Mouse (Mus musculus): Measurements from ENCODE around the gene Spns2. TPM values are rescaled to one million over a fixed set of nuclear protein-coding genes. Genes with fewer than 3 reads are reported as not detected.

The Spns2 gene
- polyA plus RNA-seq, 1 experiment from 2014 or later = 1.9 TPM

DNA sequence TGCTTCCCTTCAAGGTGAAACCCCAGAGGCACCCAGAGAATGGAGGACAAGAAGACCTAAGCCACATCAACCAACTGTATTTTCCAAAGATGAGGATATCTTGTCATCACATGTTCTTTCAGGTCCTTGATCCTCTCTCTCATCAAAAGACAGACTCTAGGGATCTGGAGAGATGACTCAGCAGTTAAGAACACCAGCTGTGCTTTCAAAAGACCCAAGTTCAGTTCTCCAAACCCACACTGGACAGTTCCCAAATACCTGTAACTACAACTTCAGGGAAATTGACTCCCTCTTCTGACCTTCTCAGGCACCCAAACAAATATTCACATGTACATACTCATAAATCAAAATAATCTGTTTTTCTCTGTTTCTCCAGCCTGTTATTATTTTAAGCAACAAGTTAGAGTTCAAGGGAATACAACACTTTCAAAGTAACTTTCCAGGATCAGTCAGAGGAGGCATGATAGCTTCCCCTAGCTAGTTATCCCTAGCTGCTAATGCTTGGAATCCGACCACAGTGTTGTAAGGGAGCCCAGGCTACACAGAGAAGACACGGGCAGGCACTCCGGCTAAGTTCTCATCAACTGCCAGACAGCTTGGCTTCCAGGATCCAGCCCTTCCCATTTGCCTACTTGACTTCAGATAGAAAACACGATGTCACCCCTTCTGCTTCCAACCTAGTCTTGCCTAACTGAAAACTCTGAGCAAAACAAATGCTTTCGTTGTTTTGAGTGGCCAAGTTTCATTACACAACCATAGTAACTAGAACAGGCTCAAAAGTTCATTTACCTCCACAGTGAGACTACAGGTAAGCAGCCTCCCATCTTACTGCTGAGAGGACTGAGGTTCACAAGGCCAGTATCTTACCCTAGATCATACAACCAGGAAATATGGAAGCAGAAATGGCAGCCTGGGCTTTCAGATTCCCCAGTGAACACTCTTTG, 32.2 kb upstream of the Spns2 start:
- H3K27me3 ChIP-seq (replicated peaks) = no peaks in the 10 kb centered on the region
- no peak overlapping the region for H3K4me3 ChIP-seq
- no peak overlapping the region for H3K27ac ChIP-seq (replicated peaks)
- H3K36me3 ChIP-seq = no peaks in the 10 kb centered on the region
- no peak overlapping the region for H3K9ac ChIP-seq
- WGBS = 64% methylated on average over 5 of the region's 5 CpGs
- no peaks in the 10 kb centered on the region for H3K9me3 ChIP-seq
- peaks cover 7% of the 10 kb centered on the region for H3K4me1 ChIP-seq
- no peak overlapping the region for H3K4me2 ChIP-seq
- ATAC-seq (ENCODE audit: extremely low read depth, insufficient number of reproducible peaks, low FRiP score, low TSS enrichment) = no peak

DNA sequence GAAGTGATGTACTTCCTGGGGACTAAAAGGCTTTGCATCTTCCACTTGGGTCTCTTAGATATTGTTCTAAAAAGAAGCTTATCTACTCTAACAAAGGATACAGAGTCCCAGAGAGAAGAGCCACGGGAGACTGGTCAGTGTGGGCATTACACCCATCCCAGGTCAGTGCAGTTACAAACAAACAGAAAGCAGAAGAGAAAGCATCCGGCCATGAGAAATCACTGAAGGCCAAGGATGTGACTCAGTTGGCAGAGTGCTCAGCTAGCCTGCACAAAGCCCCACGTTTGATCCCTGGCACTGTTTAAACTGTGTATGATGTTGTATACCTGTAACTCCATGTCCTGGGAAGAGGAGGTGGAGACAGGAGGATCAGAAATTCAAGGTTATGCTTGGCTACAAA, 30.2 kb upstream of the Spns2 start:
- ATAC-seq (ENCODE audit: extremely low read depth, insufficient number of reproducible peaks, low FRiP score, low TSS enrichment) = no peak
- H3K9ac ChIP-seq = no peak overlapping the region
- H3K4me3 ChIP-seq = no peak overlapping the region
- no peak overlapping the region for H3K27ac ChIP-seq (replicated peaks)
- no peaks in the 10 kb centered on the region for H3K27me3 ChIP-seq (replicated peaks)
- no peak overlapping the region for H3K4me2 ChIP-seq
- H3K36me3 ChIP-seq = no peaks in the 10 kb centered on the region
- no peaks in the 10 kb centered on the region for H3K9me3 ChIP-seq
- H3K4me1 ChIP-seq = peaks cover 7% of the 10 kb centered on the region
- 48% methylated on average over 3 of the region's 3 CpGs for WGBS

DNA sequence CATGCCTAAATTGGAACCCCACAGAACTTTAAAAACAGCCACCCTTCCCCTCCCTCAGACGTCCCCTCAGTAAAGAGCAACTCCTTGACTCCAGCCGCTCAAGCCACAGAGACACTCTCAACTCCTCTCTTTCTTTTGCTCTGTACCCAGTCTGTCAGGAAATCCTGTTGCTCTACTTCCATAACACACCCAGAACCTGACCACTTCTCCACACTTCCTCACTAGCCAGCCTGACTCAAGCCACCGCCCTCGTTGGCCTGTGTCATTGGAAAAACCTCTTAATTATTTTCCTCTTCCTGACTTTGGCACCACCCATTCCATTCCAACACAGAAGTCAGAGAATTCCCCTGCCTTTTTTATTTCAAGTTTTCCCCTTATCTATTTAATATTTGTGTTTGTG, 29.5 kb upstream of the Spns2 start:
- Histone ChIP-seq H3K9me3 (no peaks in the 10 kb centered on the region), H3K4me1 (peaks cover 7% of the 10 kb centered on the region), H3K27me3 (replicated peaks) (no peaks in the 10 kb centered on the region), H3K4me2 (no peak overlapping the region), H3K9ac (no peak overlapping the region), H3K36me3 (no peaks in the 10 kb centered on the region), H3K27ac (replicated peaks) (no peak overlapping the region), H3K4me3 (no peak overlapping the region)
- WGBS = 58% methylated on average over 4 of the region's 4 CpGs
- no peak for ATAC-seq (ENCODE audit: extremely low read depth, insufficient number of reproducible peaks, low FRiP score, low TSS enrichment)

DNA sequence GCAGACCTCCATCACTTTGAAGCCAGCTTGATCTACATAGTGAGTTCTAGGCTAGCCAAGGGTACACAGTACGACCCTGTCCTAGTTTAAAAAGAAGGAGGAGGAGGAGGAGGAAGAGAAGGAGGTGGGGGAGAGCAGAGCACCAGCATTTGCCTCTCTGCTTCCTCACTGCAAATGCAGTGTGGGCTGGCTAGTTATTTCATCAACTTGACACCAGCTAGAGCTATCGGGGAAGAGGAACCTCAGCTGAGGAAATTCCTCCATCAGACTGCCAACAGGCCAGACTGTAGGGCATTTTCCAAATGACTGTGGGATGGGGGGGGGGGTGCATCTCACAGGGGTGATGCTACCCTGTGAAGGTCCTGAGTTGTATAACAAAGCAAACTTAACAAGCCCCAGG, 28.7 kb upstream of the Spns2 start:
- Histone ChIP-seq H3K27me3 (replicated peaks) (no peaks in the 10 kb centered on the region), H3K36me3 (no peaks in the 10 kb centered on the region), H3K9ac (no peak overlapping the region), H3K9me3 (no peaks in the 10 kb centered on the region), H3K4me2 (no peak overlapping the region), H3K4me3 (no peak overlapping the region), H3K27ac (replicated peaks) (no peak overlapping the region), H3K4me1 (peaks cover 7% of the 10 kb centered on the region)
- WGBS = 47% methylated on average over 2 of the region's 2 CpGs
- no peak for ATAC-seq (ENCODE audit: extremely low read depth, insufficient number of reproducible peaks, low FRiP score, low TSS enrichment)

DNA sequence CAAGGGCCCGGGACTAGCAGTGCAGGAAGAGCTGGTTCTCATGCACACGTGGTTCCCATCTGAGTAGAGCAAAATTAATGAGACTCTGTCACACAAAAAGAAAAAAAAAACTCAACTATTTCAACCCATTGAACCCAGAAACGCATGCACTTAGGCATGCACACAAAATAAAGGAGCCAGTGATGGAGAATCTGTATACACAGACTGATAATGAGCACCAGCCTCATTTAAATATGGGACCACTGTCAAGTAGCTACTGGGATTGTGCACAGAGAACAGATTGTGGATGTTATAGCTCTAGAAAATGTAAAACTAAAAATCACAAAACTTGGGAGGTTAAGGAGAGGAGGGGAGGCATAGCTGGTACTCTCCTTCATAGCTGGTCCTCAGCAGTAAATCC, 25.3 kb upstream of the Spns2 start:
- Histone ChIP-seq H3K27ac (replicated peaks) (no peak overlapping the region), H3K4me3 (no peak overlapping the region), H3K36me3 (no peaks in the 10 kb centered on the region), H3K27me3 (replicated peaks) (no peaks in the 10 kb centered on the region), H3K4me1 (no peaks in the 10 kb centered on the region), H3K9me3 (no peaks in the 10 kb centered on the region), H3K9ac (no peak overlapping the region), H3K4me2 (no peak overlapping the region)
- no peak for ATAC-seq (ENCODE audit: extremely low read depth, insufficient number of reproducible peaks, low FRiP score, low TSS enrichment)
- 62% methylated on average over 3 of the region's 3 CpGs for WGBS

DNA sequence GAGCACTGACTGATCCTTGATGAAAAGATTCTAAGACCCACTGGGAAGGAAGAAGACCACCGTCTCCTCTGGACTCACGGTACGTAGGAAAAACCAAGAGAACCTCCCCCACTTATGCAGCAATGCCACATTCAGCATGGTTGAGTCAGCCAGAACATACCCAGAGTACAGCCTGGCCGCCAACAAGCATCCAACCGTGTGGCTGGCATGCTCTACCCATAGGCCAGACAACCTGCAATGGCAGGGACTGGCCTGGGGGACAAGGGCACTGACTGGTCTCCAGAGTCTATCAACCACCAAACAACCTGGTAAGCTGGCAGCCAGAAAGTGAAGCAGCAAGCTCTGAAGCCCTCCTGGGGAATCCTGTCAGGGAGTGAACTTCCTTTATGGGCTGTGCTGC, 18.9 kb upstream of the Spns2 start:
- 79% methylated on average over 5 of the region's 5 CpGs for WGBS
- H3K36me3 ChIP-seq = no peaks in the 10 kb centered on the region
- H3K9me3 ChIP-seq = no peaks in the 10 kb centered on the region
- no peak overlapping the region for H3K27ac ChIP-seq (replicated peaks)
- H3K4me3 ChIP-seq = no peak overlapping the region
- H3K4me1 ChIP-seq = peaks cover 10% of the 10 kb centered on the region
- ATAC-seq (ENCODE audit: extremely low read depth, insufficient number of reproducible peaks, low FRiP score, low TSS enrichment) = no peak
- no peak overlapping the region for H3K4me2 ChIP-seq
- peaks cover 10% of the 10 kb centered on the region; the same call in 1 of the 2 replicates for H3K27me3 ChIP-seq (replicated peaks)
- no peak overlapping the region for H3K9ac ChIP-seq

DNA sequence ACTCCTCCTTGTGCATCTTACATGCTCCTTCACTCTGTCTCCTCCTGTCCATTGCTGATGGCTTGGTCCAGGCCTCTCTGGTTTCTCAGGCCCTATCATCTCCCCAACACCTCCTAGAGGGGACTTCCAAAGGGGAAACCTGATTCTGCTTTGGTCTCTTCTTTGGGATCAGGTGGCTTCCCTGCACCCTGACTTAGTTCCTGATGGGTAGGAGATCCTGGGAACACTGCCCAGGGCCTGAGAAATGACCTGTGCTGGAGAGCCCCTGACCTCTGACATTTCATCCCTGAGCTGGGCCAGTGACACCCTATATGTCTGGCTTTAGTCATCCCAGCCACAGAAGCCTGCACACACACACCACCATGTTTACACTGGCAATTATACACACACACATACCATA, 17.9 kb upstream of the Spns2 start:
- Histone ChIP-seq H3K9ac (no peak overlapping the region), H3K36me3 (no peaks in the 10 kb centered on the region), H3K27me3 (replicated peaks) (peaks cover 14% of the 10 kb centered on the region), H3K4me3 (no peak overlapping the region), H3K27ac (replicated peaks) (no peak overlapping the region), H3K4me1 (peaks cover 20% of the 10 kb centered on the region), H3K4me2 (no peak overlapping the region), H3K9me3 (no peaks in the 10 kb centered on the region)
- ATAC-seq (ENCODE audit: extremely low read depth, insufficient number of reproducible peaks, low FRiP score, low TSS enrichment) = no peak

DNA sequence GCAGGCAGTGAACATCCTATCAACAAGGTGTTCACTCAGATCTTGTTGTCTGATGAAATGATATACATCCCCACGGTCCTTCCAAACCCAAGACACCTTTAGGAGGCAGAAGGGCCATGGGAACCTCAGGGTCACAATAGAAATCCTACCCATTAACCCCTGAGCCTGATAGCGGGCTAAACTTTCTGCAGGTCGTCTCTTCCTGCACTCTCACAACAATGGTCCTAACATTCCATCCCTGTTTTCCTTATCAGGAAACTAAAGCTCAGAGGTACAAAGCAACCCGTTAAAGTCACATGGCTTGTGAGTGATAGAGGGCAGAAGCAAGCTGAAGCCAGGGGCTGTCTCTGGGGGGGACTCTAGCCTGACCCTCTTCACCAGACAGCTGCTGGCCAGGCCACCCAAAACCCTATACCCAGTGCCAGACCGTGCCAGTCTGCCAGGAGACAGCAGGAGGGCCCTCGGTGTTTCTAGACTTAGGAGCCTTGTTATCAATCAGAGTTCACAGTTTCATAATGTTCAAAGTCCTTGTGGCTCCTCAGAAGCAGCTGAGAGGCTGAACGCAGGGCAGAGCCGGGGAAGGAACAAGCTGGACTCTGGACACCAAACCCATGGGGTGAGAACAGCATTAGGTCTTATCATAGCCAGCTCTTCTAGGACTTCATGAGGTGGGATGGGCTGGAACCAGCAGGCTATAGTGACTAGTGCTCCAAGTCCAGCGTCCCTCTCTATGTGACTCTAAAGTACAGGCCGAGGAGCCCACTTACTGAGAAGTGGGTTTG, 14.5 kb upstream of the Spns2 start:
- Histone ChIP-seq H3K9ac (no peak overlapping the region), H3K36me3 (no peaks in the 10 kb centered on the region), H3K27me3 (replicated peaks) (peaks cover 23% of the 10 kb centered on the region), H3K9me3 (no peaks in the 10 kb centered on the region), H3K27ac (replicated peaks) (no peak overlapping the region), H3K4me2 (no peak overlapping the region), H3K4me1 (peaks cover 38% of the 10 kb centered on the region), H3K4me3 (no peak overlapping the region)
- WGBS = 44% methylated on average over 10 of the region's 10 CpGs
- no peak for ATAC-seq (ENCODE audit: extremely low read depth, insufficient number of reproducible peaks, low FRiP score, low TSS enrichment)

DNA sequence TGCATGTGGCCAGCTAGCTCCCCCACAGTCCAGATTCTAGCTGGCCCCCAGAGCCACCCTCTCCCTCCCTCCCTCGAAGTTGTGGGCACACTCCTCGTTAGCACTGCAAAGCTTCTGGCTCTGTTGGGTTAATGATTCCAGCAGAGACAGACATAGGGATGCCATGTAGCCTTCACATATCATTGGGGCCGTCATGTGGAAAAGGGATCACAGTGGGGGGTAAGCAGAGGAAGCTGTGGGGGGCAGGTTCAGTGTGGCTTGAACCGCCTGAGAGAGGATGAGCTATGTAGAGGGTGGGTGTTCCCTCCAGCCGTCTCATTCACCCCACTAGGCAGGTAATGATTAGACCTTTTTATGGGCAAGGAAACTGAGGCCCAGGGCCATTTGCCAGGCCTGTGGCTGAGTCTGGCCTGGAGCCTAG, 13.8 kb upstream of the Spns2 start:
- H3K4me2 ChIP-seq = no peak overlapping the region
- 45% methylated on average over 5 of the region's 5 CpGs for WGBS
- peaks cover 22% of the 10 kb centered on the region for H3K27me3 ChIP-seq (replicated peaks)
- H3K9ac ChIP-seq = no peak overlapping the region
- no peak overlapping the region for H3K4me3 ChIP-seq
- ATAC-seq (ENCODE audit: extremely low read depth, insufficient number of reproducible peaks, low FRiP score, low TSS enrichment) = no peak
- no peaks in the 10 kb centered on the region for H3K9me3 ChIP-seq
- no peak overlapping the region for H3K27ac ChIP-seq (replicated peaks)
- peaks cover 38% of the 10 kb centered on the region for H3K4me1 ChIP-seq
- H3K36me3 ChIP-seq = no peaks in the 10 kb centered on the region

DNA sequence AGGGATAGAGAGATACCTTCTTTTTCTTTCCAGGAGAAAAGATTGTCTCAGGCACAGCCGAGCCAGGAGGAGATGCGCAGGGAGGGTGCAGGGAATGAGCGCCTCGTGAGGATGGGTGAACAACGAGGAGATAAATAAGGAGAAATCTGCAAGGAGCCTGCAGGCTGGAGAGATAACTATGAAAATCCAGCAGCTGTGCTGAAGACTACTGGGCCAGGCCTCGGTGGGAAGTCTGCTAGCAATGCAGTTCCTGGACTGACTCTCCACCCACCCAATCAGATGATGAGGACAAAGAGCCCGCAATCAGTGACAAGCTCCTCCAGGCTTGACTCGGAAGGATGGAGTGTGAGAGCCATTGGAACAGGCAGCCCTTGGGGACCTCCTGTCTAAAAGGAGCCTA, 12.5 kb upstream of the Spns2 start:
- ATAC-seq (ENCODE audit: extremely low read depth, insufficient number of reproducible peaks, low FRiP score, low TSS enrichment) = no peak
- peaks cover 26% of the 10 kb centered on the region for H3K27me3 ChIP-seq (replicated peaks)
- H3K9me3 ChIP-seq = no peaks in the 10 kb centered on the region
- no peak overlapping the region for H3K9ac ChIP-seq
- no peak overlapping the region for H3K4me3 ChIP-seq
- 13% methylated on average over 8 of the region's 8 CpGs for WGBS
- no peak overlapping the region for H3K4me2 ChIP-seq
- H3K27ac ChIP-seq (replicated peaks) = no peak overlapping the region
- no peaks in the 10 kb centered on the region for H3K36me3 ChIP-seq
- H3K4me1 ChIP-seq = peaks cover 38% of the 10 kb centered on the region

DNA sequence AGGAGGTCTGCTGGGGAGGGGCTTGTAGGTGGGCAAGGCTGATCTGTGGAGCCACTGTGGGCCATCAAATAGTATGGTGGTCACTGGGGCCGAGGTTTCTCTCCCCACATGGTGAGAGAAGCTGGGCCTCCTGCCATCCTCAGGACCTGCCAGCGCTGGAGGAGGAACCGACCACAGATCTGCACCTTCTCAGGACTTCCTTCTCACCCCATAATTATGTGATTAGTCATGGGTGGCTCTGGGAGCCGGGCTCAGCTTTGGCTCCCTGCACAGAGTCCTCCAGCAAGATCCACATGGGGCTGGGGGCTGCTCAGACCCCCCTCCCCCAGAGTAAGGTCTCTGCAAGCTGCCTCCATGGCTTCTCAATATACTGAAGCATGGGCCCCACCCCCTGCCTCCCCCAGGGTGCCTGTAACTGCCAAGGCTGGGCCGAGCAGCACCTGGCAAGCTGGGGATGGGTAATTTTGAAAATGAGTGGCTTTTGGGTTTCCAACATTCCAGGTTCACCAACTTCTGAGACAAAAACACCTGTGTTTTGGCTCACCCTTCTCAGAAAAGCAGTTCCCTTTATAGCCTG, 11.8 kb upstream of the Spns2 start:
- no peak overlapping the region for H3K4me2 ChIP-seq
- H3K9me3 ChIP-seq = no peaks in the 10 kb centered on the region
- H3K27me3 ChIP-seq (replicated peaks) = peaks cover 31% of the 10 kb centered on the region
- H3K36me3 ChIP-seq = no peaks in the 10 kb centered on the region
- WGBS = 25% methylated on average over 5 of the region's 5 CpGs
- H3K4me3 ChIP-seq = no peak overlapping the region
- H3K27ac ChIP-seq (replicated peaks) = no peak overlapping the region
- no peak for ATAC-seq (ENCODE audit: extremely low read depth, insufficient number of reproducible peaks, low FRiP score, low TSS enrichment)
- no peak overlapping the region for H3K9ac ChIP-seq
- H3K4me1 ChIP-seq = peaks cover 38% of the 10 kb centered on the region
